Mouse (Mus musculus) cerebellum, postnatal 36 days (tissue): ENCODE data around the gene Polr1b.
A peak's percentile ranks its signal among the peaks of the same experiment; 100 is the strongest.

Experiments used
- DNase-seq, 2 experiments: peaks; one replicate each; pipeline ENCODE4 v3.0.0; 2021 to 2022; ENCODE audit warnings: mixed read lengths in 2 of 2

The Polr1b gene

DNA sequence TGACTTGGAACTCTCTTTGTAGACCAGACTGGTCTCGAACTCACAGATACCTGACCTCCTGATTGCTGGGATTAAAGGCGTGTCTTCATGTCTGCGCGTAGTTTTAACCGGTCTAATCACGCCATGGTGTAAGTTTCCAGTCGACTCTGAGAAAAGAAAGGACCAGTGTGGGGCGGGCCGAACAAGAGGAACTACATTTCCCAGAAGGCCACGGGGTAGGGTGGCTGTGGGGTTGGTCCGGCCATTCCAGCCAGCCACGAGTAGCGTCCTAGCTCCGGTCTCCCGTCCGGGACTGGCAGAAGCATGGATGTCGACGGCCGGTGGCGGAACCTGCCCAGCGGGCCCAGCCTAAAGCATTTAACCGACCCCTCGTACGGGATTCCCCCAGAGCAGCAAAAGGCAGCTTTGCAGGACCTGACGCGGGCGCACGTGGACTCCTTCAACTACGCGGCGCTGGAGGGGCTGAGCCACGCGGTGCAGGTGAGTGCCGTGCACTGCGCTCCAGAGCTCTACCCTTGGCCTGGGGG is at the start of gene Polr1b:
Polr1b (plus strand) TSS at position 212 of the 527 bp plus-strand sequence.
- peak; percentile 89 to 92 for DNase-seq

- no peak for DNase-seq
Measured at GRCm38 (mm10) chr2:129052451-129052983, 48.3 kb upstream of the Polr1b start.

DNA sequence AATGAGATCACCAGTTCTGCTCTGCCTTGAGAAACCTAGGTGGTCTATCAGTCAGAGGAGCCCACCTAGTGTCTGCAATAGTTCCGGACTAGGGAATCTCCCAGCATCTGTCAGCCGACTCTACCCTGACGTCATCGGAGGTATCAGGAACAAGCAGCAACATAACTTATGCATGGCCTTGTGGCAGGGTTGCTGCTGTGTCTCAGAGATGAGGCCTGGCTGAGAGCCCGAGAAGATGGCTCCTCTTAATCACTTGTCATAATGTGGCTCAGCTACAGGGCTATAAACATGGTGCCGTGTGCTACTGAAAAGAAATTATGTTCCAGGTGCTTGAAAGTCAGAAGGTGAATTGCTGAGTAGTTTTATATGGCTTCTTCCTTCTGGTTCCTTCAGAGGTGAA is 45.1 kb upstream of the Polr1b start:
- DNase-seq: no peak

- peak; percentile 16 to 25 for DNase-seq
Measured at GRCm38 (mm10) chr2:129056597-129056996, 44.2 kb upstream of the Polr1b start.

GRCm38 (mm10) chr2:129057256-129057655 is 43.5 kb upstream of the Polr1b start:
- no peak for DNase-seq

DNA sequence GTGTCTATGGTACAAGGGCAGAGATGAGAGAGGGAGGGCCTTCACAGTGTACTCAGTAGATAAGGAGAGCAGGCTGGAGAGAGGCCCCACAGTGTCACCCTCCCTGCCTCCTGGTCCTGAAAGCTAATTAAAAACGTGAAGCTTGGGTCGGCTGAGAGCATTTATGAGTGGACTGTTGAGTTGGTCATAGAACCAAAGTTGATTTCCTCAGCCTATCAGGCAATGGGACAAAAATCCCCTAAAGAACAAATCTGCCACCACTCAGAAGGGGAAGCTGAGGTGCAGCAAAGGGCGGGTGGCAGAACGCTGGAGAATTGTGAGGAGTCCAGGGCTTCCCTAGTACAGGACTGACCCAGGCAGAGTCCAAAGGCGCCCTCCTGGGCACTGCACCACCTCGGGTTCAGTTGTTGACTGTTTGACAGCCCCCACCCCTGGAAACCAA is 42.9 kb upstream of the Polr1b start:
- DNase-seq: no peak

- DNase-seq: no peak
Measured at GRCm38 (mm10) chr2:129061456-129062059, 39.2 kb upstream of the Polr1b start.

DNA sequence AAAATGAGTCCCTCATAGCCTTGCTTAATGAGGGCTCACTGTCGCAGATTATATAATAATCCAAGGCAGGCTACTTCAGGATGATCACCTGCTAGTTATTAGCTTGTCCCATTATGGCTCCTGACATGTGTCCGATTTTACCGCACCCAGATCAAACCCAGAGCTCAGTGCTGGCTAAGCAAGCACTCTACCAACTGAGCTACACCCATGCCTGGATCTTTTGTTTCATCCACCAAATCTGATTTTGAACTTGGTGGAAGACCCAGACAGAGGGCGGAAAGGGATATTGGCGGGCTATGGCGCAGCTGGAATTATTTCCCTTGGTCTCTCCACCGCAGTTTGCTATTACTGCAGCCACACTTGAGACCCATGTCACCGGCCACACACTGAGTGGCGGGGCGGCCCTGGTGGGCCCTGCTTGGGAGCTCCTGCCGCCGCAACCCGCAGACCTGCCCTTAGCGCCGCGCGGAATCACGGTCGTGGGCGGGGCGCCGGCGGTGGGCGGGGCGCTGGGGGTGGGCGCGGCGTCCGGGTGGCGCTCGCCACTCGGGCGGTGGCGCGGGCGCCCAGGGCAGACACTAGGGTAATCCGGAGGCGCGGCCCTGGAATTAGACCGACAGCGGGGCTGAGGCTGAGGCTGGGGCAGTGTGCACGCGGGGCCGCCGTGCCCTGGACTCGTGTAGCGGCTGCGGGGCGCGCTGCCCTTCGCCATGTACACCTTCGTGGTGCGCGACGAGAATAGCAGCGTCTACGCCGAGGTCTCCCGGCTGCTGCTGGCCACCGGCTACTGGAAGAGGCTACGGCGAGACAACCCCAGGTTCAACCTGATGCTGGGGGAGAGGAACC is 35.1 kb upstream of the Polr1b start, which contains the start of gene Ttl:
Ttl (plus strand) TSS at position 506 of the 846 bp plus-strand sequence.
- DNase-seq: peak; percentile 79 to 85

DNA sequence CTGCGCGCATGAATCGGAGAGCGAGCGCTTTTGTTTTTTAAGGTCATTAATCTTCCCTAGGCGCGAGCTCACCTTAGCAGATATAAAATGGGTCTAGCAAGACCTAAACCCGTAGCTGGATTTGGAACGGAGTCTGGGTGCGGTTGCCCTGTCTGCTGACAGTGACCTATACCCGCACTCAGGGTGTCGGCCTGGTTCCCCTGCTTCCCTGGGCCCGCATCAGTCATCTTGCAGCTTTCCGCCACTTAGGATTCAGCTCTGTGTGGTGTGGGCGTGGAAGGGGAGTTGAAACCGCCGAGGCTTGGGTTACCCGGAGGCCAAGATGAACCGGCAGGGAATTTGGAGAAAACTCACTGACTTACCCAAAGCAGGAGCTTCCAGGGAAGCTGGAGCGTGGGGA is 34.5 kb upstream of the Polr1b start:
- peak; percentile 50 to 55 for DNase-seq

DNA sequence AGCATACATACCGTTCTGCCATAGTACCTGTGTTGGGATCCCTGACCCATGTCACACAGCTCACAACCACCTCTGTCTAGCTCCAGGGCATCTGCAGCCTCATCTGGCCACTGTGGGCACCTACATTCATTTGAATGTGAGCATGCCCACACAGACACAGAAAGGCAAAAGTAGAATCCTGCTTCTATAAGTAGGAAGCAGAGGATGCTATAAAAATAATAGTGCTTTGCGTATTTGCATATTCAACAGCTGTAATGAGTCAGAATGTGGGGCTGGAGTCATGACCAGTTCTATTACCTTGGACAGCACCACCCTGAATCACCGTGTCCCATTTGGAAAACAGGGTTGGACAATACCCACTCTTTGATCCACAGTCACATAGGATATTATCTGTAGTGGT is 30.5 kb upstream of the Polr1b start:
- DNase-seq: no peak

GRCm38 (mm10) chr2:129078313-129078712 is 22.5 kb upstream of the Polr1b start:
- DNase-seq: no peak

GRCm38 (mm10) chr2:129079194-129079593 is 21.6 kb upstream of the Polr1b start:
- DNase-seq: no peak

- no peak for DNase-seq
Measured at GRCm38 (mm10) chr2:129081097-129081496, 19.7 kb upstream of the Polr1b start.

DNA sequence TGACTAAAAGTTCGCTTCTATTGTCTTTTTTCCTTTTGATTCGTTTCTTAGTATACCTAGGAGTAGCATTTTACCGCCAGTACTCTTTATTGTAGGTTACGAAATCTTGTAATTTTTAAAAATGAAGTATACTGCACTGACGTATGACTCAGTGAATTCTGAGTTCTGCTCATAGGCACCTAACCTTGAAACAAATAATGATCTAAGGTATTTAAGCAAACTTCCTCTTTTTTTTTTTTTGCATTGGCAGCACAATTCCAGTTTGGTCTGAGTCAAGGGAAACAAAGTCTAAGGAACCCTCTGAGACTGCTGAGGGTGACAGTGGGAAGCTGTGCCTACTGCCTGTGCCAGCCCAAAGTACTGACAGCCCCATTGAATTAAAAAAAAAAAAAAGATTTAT is 17.3 kb upstream of the Polr1b start:
- DNase-seq: no peak

- peak; percentile 38 to 45 for DNase-seq
Measured at GRCm38 (mm10) chr2:129084959-129085358, 15.8 kb upstream of the Polr1b start.

DNA sequence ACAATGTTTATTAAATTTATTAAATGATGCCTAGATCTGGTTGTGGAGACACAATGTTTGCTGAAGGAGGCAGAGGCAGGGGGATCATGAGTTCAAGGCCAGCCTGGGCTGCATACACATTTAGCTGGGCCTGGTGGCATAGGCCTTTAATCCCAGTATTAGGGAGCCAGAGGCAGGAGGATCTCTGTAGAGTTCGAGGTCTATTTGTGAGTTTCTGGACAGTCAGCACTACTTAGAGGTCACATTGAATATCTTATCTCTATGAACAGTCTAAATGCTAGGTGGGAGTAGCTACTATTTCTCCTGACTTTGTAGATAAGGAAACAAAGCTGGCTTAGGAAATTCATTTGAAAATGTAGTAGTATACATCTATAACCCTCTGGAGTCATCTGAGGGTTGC is 13.3 kb upstream of the Polr1b start:
- DNase-seq: no peak

GRCm38 (mm10) chr2:129090370-129090769 is 10.4 kb upstream of the Polr1b start:
- no peak for DNase-seq

- no peak for DNase-seq
Measured at GRCm38 (mm10) chr2:129092810-129093209, 8.0 kb upstream of the Polr1b start.

- no peak for DNase-seq
Measured at GRCm38 (mm10) chr2:129093926-129094724, 6.7 kb upstream of the Polr1b start.

DNA sequence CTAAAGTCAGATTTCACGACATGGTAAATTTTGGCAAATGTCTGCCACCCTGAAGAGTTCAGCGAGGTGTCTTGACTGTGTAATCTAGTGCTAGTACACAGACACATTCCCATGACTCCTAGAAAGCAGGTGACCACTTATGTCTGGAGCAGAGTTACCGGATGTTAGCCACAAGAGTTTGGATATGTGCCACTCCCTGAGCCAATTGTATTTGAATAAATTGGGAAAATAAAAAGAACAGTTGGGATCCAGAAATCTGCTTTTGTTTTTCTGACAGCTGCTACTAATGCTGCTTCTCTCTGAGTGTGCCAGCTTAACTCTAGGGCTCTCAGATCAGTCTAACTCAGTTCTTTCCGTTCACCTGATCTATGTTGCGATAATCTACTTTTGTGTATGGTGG is 12.1 kb downstream of the Polr1b start:
- DNase-seq: no peak

DNA sequence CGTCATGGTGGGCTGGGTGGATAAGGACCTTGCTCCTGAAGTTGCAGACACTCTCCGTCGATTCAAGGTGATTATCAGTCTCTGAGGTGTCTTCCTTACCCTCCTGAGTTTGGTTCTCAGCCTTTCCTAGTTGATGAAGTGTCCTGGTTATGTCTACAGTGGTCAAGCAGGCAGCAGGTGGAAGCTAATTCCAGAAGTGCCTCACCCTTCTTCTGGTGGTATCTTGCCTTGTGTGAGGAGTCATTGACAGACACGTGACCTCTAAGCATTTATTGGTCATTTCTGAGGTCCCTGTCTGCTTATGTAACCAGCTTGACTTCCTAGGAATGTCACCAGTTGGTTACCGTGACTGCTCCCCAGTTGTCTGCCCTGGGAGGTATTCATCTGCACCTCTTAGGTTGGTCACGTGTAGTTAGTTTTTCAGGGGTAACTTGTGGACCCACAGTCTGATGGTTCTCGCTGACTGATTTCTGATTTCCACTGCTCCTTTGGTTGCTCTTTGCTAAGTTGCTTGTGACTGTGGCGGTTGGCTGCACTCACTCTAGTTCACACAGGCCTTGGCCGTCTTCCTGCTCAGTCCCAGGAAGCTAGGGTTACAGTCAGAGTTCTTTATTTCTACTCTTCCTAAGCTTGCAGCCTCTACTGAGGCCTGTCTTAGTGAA is 15.0 kb downstream of the Polr1b start:
- no peak for DNase-seq

GRCm38 (mm10) chr2:129116368-129116739 is 15.6 kb downstream of the Polr1b start:
- DNase-seq: no peak
